Mouse (Mus musculus): Measurements from ENCODE around the gene Timm8a2.
A peak's percentile ranks its signal among the peaks of the same experiment; 100 is the strongest.
"Not testable (repeated sequence)": the region's sequence is repeated elsewhere in the genome, so short reads cannot be mapped to it uniquely, and the experiment has no call there.

Gene Timm8a2

GRCm38 (mm10) chr14:122060642-122061041 is 26.2 kb downstream of the Timm8a2 start:
- peak; percentile 28 to 85 for DNase-seq (ENCODE audit: low spot score in 2 of 2)

- DNase-seq (ENCODE audit: low spot score in 2 of 2) = no peak
Observed at GRCm38 (mm10) chr14:122061376-122061775, 26.9 kb downstream of the Timm8a2 start.

- no peak for DNase-seq (ENCODE audit: low spot score in 2 of 2)
Observed at GRCm38 (mm10) chr14:122062411-122063090, 28.1 kb downstream of the Timm8a2 start.

GRCm38 (mm10) chr14:122063599-122063998 is 29.1 kb downstream of the Timm8a2 start:
- DNase-seq (ENCODE audit: low spot score in 2 of 2) = no peak

- DNase-seq (ENCODE audit: low spot score in 2 of 2) = peak in 1 of 2 experiments; percentile 69
Observed at GRCm38 (mm10) chr14:122064519-122064918, 30.0 kb downstream of the Timm8a2 start.

GRCm38 (mm10) chr14:122066243-122066642 is 31.8 kb downstream of the Timm8a2 start:
- DNase-seq (ENCODE audit: low spot score in 2 of 2) = no peak

GRCm38 (mm10) chr14:122068036-122068435 is 33.6 kb downstream of the Timm8a2 start:
- not testable (repeated sequence) for DNase-seq (ENCODE audit: low spot score in 2 of 2)

GRCm38 (mm10) chr14:122068801-122069695 is 34.6 kb downstream of the Timm8a2 start:
- no peak for DNase-seq (ENCODE audit: low spot score in 2 of 2)

GRCm38 (mm10) chr14:122069948-122070347 is 35.5 kb downstream of the Timm8a2 start:
- DNase-seq (ENCODE audit: low spot score in 2 of 2) = no peak

GRCm38 (mm10) chr14:122073422-122073821 is 38.9 kb downstream of the Timm8a2 start:
- no peak for DNase-seq (ENCODE audit: low spot score in 2 of 2)

GRCm38 (mm10) chr14:122074360-122074759 is 39.9 kb downstream of the Timm8a2 start:
- no peak for DNase-seq (ENCODE audit: low spot score in 2 of 2)

GRCm38 (mm10) chr14:122075485-122076200 is 41.2 kb downstream of the Timm8a2 start:
- DNase-seq (ENCODE audit: low spot score in 2 of 2) = no peak

- no peak for DNase-seq (ENCODE audit: low spot score in 2 of 2)
Observed at GRCm38 (mm10) chr14:122077017-122077416, 42.5 kb downstream of the Timm8a2 start.

- DNase-seq (ENCODE audit: low spot score in 2 of 2) = peak in 1 of 2 experiments; percentile 42
Observed at GRCm38 (mm10) chr14:122079428-122079827, 45.0 kb downstream of the Timm8a2 start.

- DNase-seq (ENCODE audit: low spot score in 2 of 2) = no peak
Observed at GRCm38 (mm10) chr14:122079921-122080320, 45.4 kb downstream of the Timm8a2 start.

- no peak for DNase-seq (ENCODE audit: low spot score in 2 of 2)
Observed at GRCm38 (mm10) chr14:122081308-122081707, 46.8 kb downstream of the Timm8a2 start.

GRCm38 (mm10) chr14:122083499-122083898 is 49.0 kb downstream of the Timm8a2 start:
- no peak for DNase-seq (ENCODE audit: low spot score in 2 of 2)

- no peak for DNase-seq (ENCODE audit: low spot score in 2 of 2)
Observed at GRCm38 (mm10) chr14:122087956-122088355, 53.5 kb downstream of the Timm8a2 start.

Measured in left cerebral cortex, adult 9 months (tissue).